In the genomic region with DNA sequence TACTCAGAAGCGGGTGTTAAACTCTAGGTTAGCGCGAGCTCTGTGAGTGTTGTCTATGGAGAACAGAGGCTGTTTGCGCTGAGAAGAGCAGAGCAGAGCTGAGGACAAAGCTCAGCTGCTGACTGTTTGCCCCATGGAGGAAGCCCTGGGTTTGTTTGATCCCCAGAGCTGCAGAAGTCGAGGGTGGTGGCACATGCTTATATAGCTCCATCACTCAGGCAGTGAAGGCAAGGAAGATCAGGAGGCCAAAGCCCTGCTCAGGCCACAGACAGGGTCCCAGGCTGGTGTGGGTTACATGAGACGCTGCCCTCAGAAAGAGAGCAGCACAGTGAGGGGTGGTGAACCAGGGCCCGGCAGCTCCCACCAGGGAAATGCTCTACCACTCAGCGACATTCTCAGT, we compare ENCODE assay signal across 15 mouse cellular contexts. TPM values are rescaled to one million over a fixed set of nuclear protein-coding genes. Genes with fewer than 3 reads are reported as not detected.
A peak's percentile ranks its signal among the peaks of the same experiment; 100 is the strongest.
DNase-seq lines count a peak whose midpoint lies in the region; ATAC-seq and TF ChIP-seq lines count a peak whose summit lies in the region.
"Had no signal": no experiment of that assay in that cellular context is flagged by ENCODE, and none has a peak within 500 bp of the region (broad histone marks: within the 10 kb centered on the region; RNA-seq: fewer than 3 reads in every experiment).

No protein-coding gene starts in this region.

- peak; percentile 85 for DNase-seq in heart, adult 11 months
- no peak for DNase-seq in heart, postnatal 10 days
- DNase-seq in left cerebral cortex, adult 2 months (ENCODE audit: extremely low spot score in 1 of 2, low spot score in 2 of 2) = no peak
- DNase-seq in left cerebral cortex, postnatal 14 days (ENCODE audit: low spot score in 2 of 2) = no peak
- peak; percentile 31 to 38 for DNase-seq in thymus, postnatal 10 days (ENCODE audit: low spot score in 2 of 2)
- no peak for DNase-seq in right cerebral cortex, postnatal 14 days
- DNase-seq: cerebellum, adult 18-20 months; gastrocnemius, postnatal 36 days; kidney, adult 18-20 months; lung, adult 2 months; retina, postnatal 1 day had no signal

- H3K4me3 ChIP-seq in left cerebral cortex, adult 2 months = no peak overlapping the region
- H3K4me3 ChIP-seq: embryonic facial prominence, embryonic 15.5 days; limb, embryonic 13.5 days; neural tube, embryonic 15.5 days had no signal

- H3K27ac ChIP-seq in left cerebral cortex, adult 2 months = peak overlapping the region; percentile 66; the same call in 1 of the 2 replicates
- H3K27ac ChIP-seq: limb, embryonic 13.5 days had no signal

- peak; percentile 2; the same call in 1 of the 2 replicates for ATAC-seq in granulocyte monocyte progenitor cell, adult 5-6 weeks (replicated peaks; ENCODE audit: poor library complexity, severe bottlenecking)

- no peak for TF ChIP-seq CTCF in left cerebral cortex, adult 2 months (IDR thresholded peaks at IDR 0.05)

- intact Hi-C loops in heart, postnatal 10 days (cut with DNase I) = loop anchor here (5.0 kb wide), 1 partner anchor 52 kb away; no protein-coding TSS in a partner anchor
- intact Hi-C loops in left cerebral cortex, adult 2 months (cut with DNase I) = no loop called here
- intact Hi-C loops in left cerebral cortex, postnatal 14 days (cut with DNase I) = no loop called here

RNA-seq across cellular contexts. Expression of a gene that starts 38.4 kb away (rescaled TPM):
- total RNA-seq in heart, postnatal 10 days (2021) = 1 to 10 TPM in 1 of 2 experiments, under 1 TPM in 1; 0.87 to 1.1 TPM
- total RNA-seq in left cerebral cortex, adult 2 months (2021) = 1 to 10 TPM; 4.8 to 5.9 TPM
- 1 to 10 TPM; 1.7 to 2.7 TPM for total RNA-seq in left cerebral cortex, postnatal 14 days (2021)
- 8.8 and 11.3 TPM in 2 replicates for total RNA-seq in granulocyte monocyte progenitor cell, adult 5-6 weeks (2014; fragmentation: Nextera tagmentation)
- 1.9 and 2.3 TPM in 2 replicates for total RNA-seq in granulocyte monocyte progenitor cell, adult 5-6 weeks (2017)
- total RNA-seq: gastrocnemius, postnatal 36 days had no signal

Comparison
In these comparisons a context has a peak if more than half of its experiments do, and no peak if none do; other contexts are left out.
1. DNase-seq: peak in heart, adult 11 months (single experiment) and thymus, postnatal 10 days (2 of 2); none in heart, postnatal 10 days (0 of 2), left cerebral cortex, adult 2 months (0 of 2), left cerebral cortex, postnatal 14 days (0 of 2) and right cerebral cortex, postnatal 14 days (single experiment).